In genomic region chr7:29563006-29563405, GRCm38 (mm10) we compare ENCODE assay signal across 12 mouse cellular contexts.
"Had no signal": no experiment of that assay in that cellular context is flagged by ENCODE, and none has a peak within 500 bp of the region (broad histone marks: within the 10 kb centered on the region; RNA-seq: fewer than 3 reads in every experiment).

No protein-coding gene starts in this region.

- DNase-seq: cerebellum, postnatal 14 days; cerebellum, postnatal 25 days; cerebellum, postnatal 36 days; embryo, embryonic 11 days; forebrain, postnatal 0 days; gastrocnemius, adult 2 months; gastrocnemius, postnatal 10 days; gastrocnemius, postnatal 14 days; gastrocnemius, postnatal 25 days; gastrocnemius, postnatal 36 days; heart, adult 18-20 months; heart, adult 2 months had no signal
